Mouse (Mus musculus) CH12.LX (cell line): ENCODE data around the gene Zbtb9. TPM values are rescaled to one million over a fixed set of nuclear protein-coding genes. Genes with fewer than 3 reads are reported as not detected.
A peak's percentile ranks its signal among the peaks of the same experiment; 100 is the strongest.

Source experiments
- DNase-seq: peaks from one replicate; pipeline ENCODE4 v3.0.0-alpha.2; 2013; ENCODE audit errors: extremely low read depth
- H3K27ac ChIP-seq: 2 replicates; pipeline ENCODE4 v1.5.1; 2012; ENCODE audit warnings: low read depth, mild to moderate bottlenecking, control low read depth, moderate library complexity; ENCODE audit not compliant: insufficient read depth
- H3K27me3 ChIP-seq: replicated peaks from 2 replicates; pipeline ENCODE3; 2012; ENCODE audit warnings: inconsistent platforms
- H3K36me3 ChIP-seq, 2 experiments: replicated peaks in 1 of 2; 2 replicates each; pipeline versions ENCODE3 to v1.6.1; 2012; ENCODE audit warnings: inconsistent platforms in 1 of 2, low read length in 1 of 2, mild to moderate bottlenecking in 1 of 2, mixed read lengths in 1 of 2, moderate library complexity in 1 of 2; ENCODE audit not compliant: control insufficient read depth in 1 of 2, insufficient read depth in 1 of 2
- H3K4me1 ChIP-seq, 2 experiments: 2 replicates each; pipeline ENCODE4 v1.6.1; 2012; ENCODE audit warnings: inconsistent platforms in 1 of 2, moderate library complexity in 1 of 2; ENCODE audit not compliant: insufficient read depth in 2 of 2, control insufficient read depth in 1 of 2
- H3K4me2 ChIP-seq: 2 replicates; pipeline ENCODE4 v1.6.1; 2012; ENCODE audit warnings: low read depth, mild to moderate bottlenecking, control low read depth; ENCODE audit not compliant: poor library complexity, insufficient read depth, severe bottlenecking
- H3K4me3 ChIP-seq, 3 experiments: fragments of 150-350 bp in 1 of 3; sonication (generic) in 1 of 3; replicated peaks in 1 of 3; 2 replicates each; pipeline versions ENCODE3 to v1.5.1; 2011 to 2012; ENCODE audit warnings: low read depth in 2 of 3, low read length in 2 of 3, mild to moderate bottlenecking in 2 of 3, moderate library complexity in 2 of 3, control low read depth in 1 of 3, improper control_type of control experiment in 1 of 3, inconsistent platforms in 1 of 3, mixed read lengths in 1 of 3; ENCODE audit not compliant: poor library complexity in 1 of 3
- H3K79me2 ChIP-seq: replicated peaks from 2 replicates; pipeline ENCODE4 v1.6.1; 2012; ENCODE audit warnings: mild to moderate bottlenecking, moderate library complexity; ENCODE audit not compliant: control insufficient read depth, poor library complexity, insufficient read depth, severe bottlenecking; ENCODE audit errors: extremely low read depth
- H3K9ac ChIP-seq: 2 replicates; pipeline ENCODE4 v1.6.1; 2012; ENCODE audit warnings: low read depth, mild to moderate bottlenecking, control low read depth, moderate library complexity; ENCODE audit not compliant: insufficient read depth
- H3K9me3 ChIP-seq: replicated peaks from 2 replicates; pipeline ENCODE3; 2012; ENCODE audit warnings: low read length, inconsistent platforms, mixed read lengths
- CTCF ChIP-seq, 2 experiments: IDR thresholded peaks in 1 of 2; conservative IDR thresholded peaks in 1 of 2; 2 replicates each; pipeline ENCODE4 v1.5.1; 2011 to 2012; ENCODE audit warnings: low read depth in 2 of 2, low read length in 2 of 2, improper control_type of control experiment in 1 of 2, inconsistent platforms in 1 of 2, mild to moderate bottlenecking in 1 of 2, moderate library complexity in 1 of 2
- E2F4 ChIP-seq: IDR thresholded peaks from 2 replicates; pipeline ENCODE4 v1.6.1; 2011; ENCODE audit warnings: low read depth, low read length, improper control_type of control experiment; ENCODE audit not compliant: insufficient replicate concordance
- ELF1 ChIP-seq: IDR thresholded peaks from 2 replicates; pipeline ENCODE4 v1.6.1; 2014; ENCODE audit warnings: low read depth, mild to moderate bottlenecking, inconsistent platforms, low read length, improper control_type of control experiment
- EP300 ChIP-seq: IDR thresholded peaks from 2 replicates; pipeline ENCODE4 v1.6.1; 2011; ENCODE audit warnings: low read length, improper control_type of control experiment
- ETS1 ChIP-seq: conservative IDR thresholded peaks from 2 replicates; pipeline ENCODE4 v1.6.1; 2012; ENCODE audit warnings: low read depth, mild to moderate bottlenecking, inconsistent platforms, low read length, improper control_type of control experiment, moderate library complexity
- IRF4 ChIP-seq: IDR thresholded peaks from 2 replicates; pipeline ENCODE4 v1.6.1; 2014; ENCODE audit warnings: low read depth, mild to moderate bottlenecking, inconsistent platforms, low read length, improper control_type of control experiment
- KAT2A ChIP-seq: IDR thresholded peaks from 2 replicates; pipeline ENCODE4 v1.6.1; 2012; ENCODE audit warnings: low read length, improper control_type of control experiment, inconsistent platforms; ENCODE audit not compliant: insufficient replicate concordance
- MAX ChIP-seq: IDR thresholded peaks from 2 replicates; pipeline ENCODE4 v1.6.1; 2011; ENCODE audit warnings: low read length, improper control_type of control experiment
- MYC ChIP-seq: IDR thresholded peaks from 2 replicates; pipeline ENCODE4 v1.6.1; 2011; ENCODE audit warnings: low read depth, mild to moderate bottlenecking, improper control_type of control experiment, low read length
- NELFE ChIP-seq: IDR thresholded peaks from 2 replicates; pipeline ENCODE4 v1.6.1; 2011; ENCODE audit warnings: low read depth, low read length, improper control_type of control experiment
- PAX5 ChIP-seq: IDR thresholded peaks from 2 replicates; pipeline ENCODE4 v1.6.1; 2012; ENCODE audit warnings: low read length, inconsistent platforms, mixed read lengths
- POLR2AphosphoS2 ChIP-seq: IDR thresholded peaks from 2 replicates; pipeline ENCODE4 v1.6.1; 2011; ENCODE audit warnings: low read depth, low read length, improper control_type of control experiment
- RAD21 ChIP-seq: IDR thresholded peaks from 2 replicates; pipeline ENCODE4 v1.6.1; 2011; ENCODE audit warnings: low read depth, mild to moderate bottlenecking, low read length, improper control_type of control experiment, moderate library complexity
- SMC3 ChIP-seq: IDR thresholded peaks from 2 replicates; pipeline ENCODE4 v1.6.1; 2011; ENCODE audit warnings: low read depth, low read length, improper control_type of control experiment
- ZC3H11A ChIP-seq: IDR thresholded peaks from 2 replicates; pipeline ENCODE4 v1.6.1; 2012; ENCODE audit warnings: low read depth, mild to moderate bottlenecking, inconsistent platforms, low read length, improper control_type of control experiment
- dilution Hi-C: fragments of 300-500 bp; cut with MboI; formaldehyde crosslinking; loops from 2 replicates; pipeline ENCODE4 v1.14.3; 2020; ENCODE audit warnings: low sequenced_read_pairs; ENCODE audit not compliant: extremely low pct_unique_long_range_greater_than_20kb, extremely low pct_ligation_motif_present
- in situ Hi-C: fragments of 300-500 bp; cut with MboI; formaldehyde crosslinking; loops from 3 replicates; pipeline ENCODE4 v1.14.3; 2019; ENCODE audit warnings: low sequenced_read_pairs, low pct_ligation_motif_present, low pct_unique_long_range_greater_than_20kb, mixed read lengths
- polyA plus RNA-seq: library from polyadenylated mRNA; unstranded; fragments of >175 nt; gene quantifications from 2 replicates; pipeline ENCODE4 v1.2.1, GENCODE M21; 2012; ENCODE audit warnings: low read depth; ENCODE audit not compliant: insufficient read length
- total RNA-seq, 2 experiments: library from RNA; depleted of rRNA; stranded (reverse); fragments of 300-350 nt in 1 of 2; fragments of >200 nt in 1 of 2; gene quantifications; 2 replicates each; pipeline ENCODE4 v1.2.3; 2012 to 2014

Gene Zbtb9
- total and polyA plus RNA-seq, 3 experiments = 2.0 to 14.3 (median 8.1) TPM

DNA sequence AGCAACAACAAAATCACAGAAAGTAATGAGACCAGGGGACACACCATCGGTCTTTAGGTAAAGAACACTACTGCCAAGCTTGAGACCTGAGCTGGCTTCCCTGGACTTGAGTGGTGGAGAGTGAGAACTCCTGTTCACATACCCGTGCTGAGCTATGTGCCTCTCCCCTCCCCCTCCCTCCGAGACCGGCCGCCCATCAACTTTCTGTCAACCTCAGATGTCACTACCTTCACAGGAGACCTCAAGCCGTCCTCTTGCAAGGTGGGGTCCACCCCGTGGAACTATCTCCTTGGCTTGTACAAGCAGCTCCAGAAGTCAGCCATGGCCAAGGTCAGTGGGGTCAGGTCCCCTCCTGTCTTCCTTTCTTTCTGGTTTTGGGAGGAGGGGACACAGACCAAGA is 59.4 kb downstream of the Zbtb9 start:
- Histone ChIP-seq H3K4me1 (peaks cover 2 to 18% of the 10 kb centered on the region in 2 experiments; a peak in 3 of 4 replicates), H3K27ac (no peak overlapping the region), H3K4me2 (no peak overlapping the region), H3K36me3 (peaks cover 0 to 47% of the 10 kb centered on the region in 2 experiments), H3K27me3 (no peaks in the 10 kb centered on the region), H3K4me3 (no peak overlapping the region), H3K79me2 (0 out of 2 replicates have a peak, but pooled peaks cover 8% of the 10 kb centered on the region), H3K9ac (no peak overlapping the region), H3K9me3 (peaks cover 6% of the 10 kb centered on the region)
- dilution Hi-C loops (no loop called here), in situ Hi-C loops (loop anchor here (10.0 to 25.0 kb wide), 2 partner anchors 52 to 480 kb away; partner anchors contain the start of gene Grm4)
- DNase-seq = no peak
- no peak for TF ChIP-seq MAX

DNA sequence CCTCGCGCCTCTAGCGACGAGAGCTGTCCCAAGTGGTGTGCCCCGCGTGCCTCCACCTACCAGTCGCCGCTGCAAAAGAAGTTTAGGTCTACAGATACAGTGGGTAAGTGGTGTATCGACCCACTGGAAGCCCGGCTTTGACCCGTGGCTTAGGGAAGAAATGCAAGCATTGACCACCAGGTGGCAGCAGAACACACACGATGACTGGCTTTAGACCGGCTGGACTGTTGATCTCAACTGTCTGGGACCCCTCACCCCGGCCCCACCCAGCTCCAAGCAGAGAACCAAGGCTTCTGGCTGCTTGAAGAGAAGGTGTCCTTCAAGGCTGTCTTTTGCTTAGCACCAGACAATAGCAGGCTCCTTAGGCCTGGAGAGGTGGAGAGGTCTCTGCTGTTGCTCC is 59.9 kb downstream of the Zbtb9 start:
- Histone ChIP-seq H3K9me3 (peaks cover 6% of the 10 kb centered on the region), H3K27ac (no peak overlapping the region), H3K36me3 (peaks cover 0 to 51% of the 10 kb centered on the region in 2 experiments), H3K4me1 (peaks cover 2 to 22% of the 10 kb centered on the region in 2 experiments; a peak in 3 of 4 replicates), H3K4me3 (no peak overlapping the region), H3K4me2 (peak overlapping the region; percentile 30; the same call in 1 of the 2 replicates), H3K27me3 (no peaks in the 10 kb centered on the region), H3K79me2 (0 out of 2 replicates have a peak, but pooled peaks cover 2% of the 10 kb centered on the region), H3K9ac (no peak overlapping the region)
- peak; percentile 67 for DNase-seq
- in situ Hi-C loops (loop anchor here (10.0 to 25.0 kb wide), 2 partner anchors 52 to 479 kb away; partner anchors contain the start of gene Grm4), dilution Hi-C loops (no loop called here)
- TF ChIP-seq PAX5 (no peak), KAT2A (no peak), MYC (peak; percentile 20; the same call in 1 of the 2 replicates), ETS1 (no peak), NELFE (no peak; the same call in 1 of the 2 replicates), E2F4 (no peak), ZC3H11A (peak; percentile 48; the same call in 1 of the 2 replicates), IRF4 (no peak), EP300 (no peak), ELF1 (no peak), RAD21 (peak; percentile 91), CTCF (conservative IDR thresholded peaks at IDR 0.05 in 1 of 2, IDR thresholded peaks at IDR 0.05 in 1 of 2; ENCODE audit: low read depth in 2 of 2, low read length in 2 of 2) (peak; percentile 88 to 96), SMC3 (peak; percentile 95), POLR2AphosphoS2 (no peak)
